Mouse (Mus musculus) cerebellum, adult 11 months (tissue): Measurements from ENCODE around the gene Olfr391-ps.

Experiments
- DNase-seq: peaks from one replicate; pipeline ENCODE4 v3.0.0; 2022

The Olfr391-ps gene

DNA sequence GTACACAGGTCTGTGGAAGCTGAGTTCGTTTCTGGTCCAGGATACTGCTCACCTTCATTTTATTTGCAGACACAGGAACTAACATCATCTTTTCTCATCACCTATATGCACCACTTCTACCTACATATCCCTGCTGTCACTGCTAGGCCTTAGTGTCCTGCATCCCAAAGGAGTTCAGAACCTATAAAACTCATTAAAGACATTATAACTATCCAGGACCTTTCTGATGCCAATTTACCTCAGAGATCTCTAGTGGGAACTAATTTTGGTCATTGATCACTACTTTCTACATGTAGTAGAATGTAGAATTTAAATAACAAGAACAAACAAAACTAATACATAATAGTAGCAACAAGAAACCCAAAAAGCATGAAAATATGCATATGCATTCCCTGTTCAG, at the start of gene Olfr391-ps:
Olfr391-ps (minus strand) TSS at position 101 of the 400 bp plus-strand sequence.
- no peak for DNase-seq

DNA sequence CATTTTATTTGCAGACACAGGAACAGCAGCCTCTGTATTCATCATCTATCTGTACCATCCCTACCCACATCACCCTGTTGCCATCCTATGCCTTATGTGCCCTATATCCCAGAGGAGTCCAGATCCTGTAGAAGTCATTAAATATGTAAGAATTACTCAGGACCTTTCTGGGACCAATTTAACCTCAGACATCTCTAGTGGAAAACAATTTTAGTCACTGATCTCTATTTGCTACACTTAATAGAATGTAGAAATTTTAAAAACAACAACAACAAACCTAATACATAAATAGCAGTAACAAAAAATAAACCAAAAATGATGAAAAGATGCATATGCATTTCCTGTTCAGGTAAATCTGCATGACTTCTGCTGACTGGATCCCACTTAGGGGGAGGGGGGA, 48.5 kb upstream of the Olfr391-ps start, which contains the start of gene Olfr393:
Olfr393 (minus strand) TSS at position 101 of the 400 bp plus-strand sequence.
- DNase-seq = no peak

DNA sequence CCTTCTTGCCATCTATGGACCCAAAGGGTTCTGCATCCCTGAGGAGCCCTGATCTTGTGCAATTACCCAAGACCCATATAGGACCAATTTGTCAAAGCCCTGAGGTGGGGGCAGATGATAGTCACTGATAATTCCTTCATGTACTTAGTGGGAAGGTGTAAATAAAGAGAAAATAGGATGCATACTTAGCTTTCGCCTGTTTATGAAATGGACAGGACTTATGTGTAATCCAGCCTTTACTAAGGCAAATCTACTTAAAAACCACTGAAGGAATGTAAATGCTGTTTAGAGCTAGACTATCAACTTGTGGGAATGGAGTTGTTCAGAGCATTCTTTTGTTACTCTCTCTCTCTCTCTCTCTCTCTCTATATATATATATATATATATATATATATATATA, 14.1 kb upstream of the Olfr391-ps start, which contains the start of gene Olfr392:
Olfr392 (minus strand) TSS at position 101 of the 400 bp plus-strand sequence.
- no peak for DNase-seq

DNA sequence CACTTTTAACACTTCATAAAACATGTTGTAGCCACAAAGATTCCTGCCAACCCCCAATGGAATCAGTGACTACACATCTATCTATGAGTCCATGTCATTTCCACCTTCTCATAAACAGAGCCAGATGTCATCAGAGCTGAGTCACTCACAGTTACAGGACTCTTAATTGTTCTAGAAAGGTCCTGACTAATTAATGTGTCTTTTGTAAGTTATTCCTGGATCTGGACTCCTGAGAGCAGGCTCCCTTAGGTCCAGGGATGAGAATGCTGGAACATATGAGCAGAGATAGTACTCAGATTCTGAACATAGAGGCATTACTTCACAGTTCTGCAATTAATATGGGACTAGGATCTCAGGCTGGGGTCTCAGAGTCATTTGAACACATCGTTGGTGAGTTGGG, 20.2 kb downstream of the Olfr391-ps start, which contains the start of gene Olfr390:
Olfr390 (plus strand) TSS at position 301 of the 400 bp plus-strand sequence.
- no peak for DNase-seq

DNA sequence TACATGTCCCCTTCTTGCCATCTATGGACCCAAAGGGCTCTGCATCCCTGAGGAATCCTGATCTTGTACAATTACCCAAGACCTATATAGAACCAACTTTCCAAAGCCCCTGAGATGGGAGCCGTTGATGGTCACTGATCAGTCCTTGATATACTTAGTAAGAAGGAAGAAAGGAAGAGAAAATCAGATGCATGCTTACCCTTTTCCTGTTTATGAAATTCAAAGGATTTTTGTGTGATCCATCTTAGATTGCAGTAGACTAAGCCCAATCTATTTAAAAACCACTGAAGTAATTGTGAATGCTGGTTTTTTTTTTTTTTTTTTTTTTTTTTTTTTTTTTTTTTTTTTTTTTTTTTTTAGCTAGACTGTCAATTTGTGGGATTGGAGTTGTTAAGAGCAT, 22.2 kb downstream of the Olfr391-ps start, which contains the start of gene Olfr389:
Olfr389 (minus strand) TSS at position 101 of the 400 bp plus-strand sequence.
- DNase-seq = no peak

DNA sequence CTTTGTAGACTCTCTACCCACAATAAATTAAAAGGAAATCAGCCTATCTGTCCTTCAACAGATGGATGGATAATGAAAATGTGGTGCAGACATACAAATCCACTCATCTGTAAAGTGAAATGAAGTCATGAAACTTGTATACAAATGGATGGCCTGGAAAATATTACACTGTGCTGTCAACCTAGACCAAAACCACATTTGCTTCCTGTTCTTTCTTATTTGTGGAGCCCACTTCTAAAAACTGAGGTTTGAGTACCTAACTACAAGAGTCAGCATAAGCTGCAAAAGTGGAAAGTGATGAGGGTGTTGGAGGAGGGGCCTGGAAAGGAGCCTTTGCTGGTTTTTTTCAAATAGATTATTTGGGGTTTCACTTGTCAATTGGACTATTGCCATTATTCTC, 43.7 kb downstream of the Olfr391-ps start:
- DNase-seq = no peak
